Mouse (Mus musculus) liver, postnatal 0 days (tissue): ENCODE measurements at regions not wholly inside any gene's neighbourhood (a gene's known extent, or its start where the extent isn't known, plus 50 kb on each side); places are given as distances from the start of the nearest gene placed in this dataset.

Source experiments
- ATAC-seq: fragments of 200-750 bp; cut with Nextera tagmentation; 2 replicates; pipeline ENCODE4 v1.8.0; 2017; ENCODE audit warnings: mild to moderate bottlenecking, moderate library complexity
- DNase-seq: peaks from one replicate; pipeline ENCODE4 v3.0.0-alpha.2; 2016
- H3K27ac ChIP-seq: fragments of 300-500 bp; sonication (generic); 2 replicates; pipeline ENCODE4 v1.5.1; 2014; ENCODE audit warnings: antibody characterized with exemption, moderate library complexity, mild to moderate bottlenecking, low read depth
- H3K27me3 ChIP-seq: fragments of 300-500 bp; sonication (generic); 2 replicates; pipeline ENCODE4 v1.6.1; 2014; ENCODE audit warnings: low read length, control low read depth, mixed read lengths; ENCODE audit not compliant: insufficient read depth
- H3K36me3 ChIP-seq: fragments of 300-500 bp; sonication (generic); replicated peaks from 2 replicates; pipeline ENCODE4 v1.6.1; 2014; ENCODE audit warnings: mild to moderate bottlenecking, control low read depth, low read length, moderate library complexity, mixed read lengths; ENCODE audit not compliant: insufficient read depth
- H3K4me1 ChIP-seq: fragments of 300-500 bp; sonication (generic); 2 replicates; pipeline ENCODE4 v1.6.1; 2014; ENCODE audit warnings: antibody characterized with exemption, mild to moderate bottlenecking, control low read depth; ENCODE audit not compliant: insufficient read depth
- H3K4me2 ChIP-seq: fragments of 300-500 bp; sonication (generic); 2 replicates; pipeline ENCODE4 v1.6.1; 2014; ENCODE audit warnings: low read depth, mild to moderate bottlenecking, low read length, moderate library complexity, mixed read lengths
- H3K4me3 ChIP-seq: fragments of 300-500 bp; sonication (generic); 2 replicates; pipeline ENCODE4 v1.5.1; 2014; ENCODE audit warnings: low read depth, low read length
- H3K9ac ChIP-seq: fragments of 300-500 bp; sonication (generic); replicated peaks from 2 replicates; pipeline ENCODE4 v1.6.1; 2014; ENCODE audit warnings: mild to moderate bottlenecking, moderate library complexity
- H3K9me3 ChIP-seq: fragments of 300-500 bp; sonication (generic); 2 replicates; pipeline ENCODE4 v1.6.1; 2016; ENCODE audit warnings: mild to moderate bottlenecking, control low read depth, low read length, mixed read lengths
- CTCF ChIP-seq: sonication (generic); IDR thresholded peaks from 2 replicates; pipeline ENCODE4 v1.5.1; 2016; ENCODE audit warnings: antibody characterized with exemption, low read depth
- EP300 ChIP-seq: IDR thresholded peaks from 2 replicates; pipeline ENCODE4 v1.6.1; 2016; ENCODE audit warnings: antibody characterized with exemption, low read depth, mild to moderate bottlenecking
- WGBS: fragments of 180-500 bp; shearing (Covaris S2); extraction: QIAGEN DNeasy Blood & Tissue Kit; methylation state at CpG from one replicate; pipeline ENCODE4 v1.1.7; 2014; ENCODE audit not compliant: insufficient replicate concordance; 5-methylcytosine and 5-hydroxymethylcytosine counted together

DNA sequence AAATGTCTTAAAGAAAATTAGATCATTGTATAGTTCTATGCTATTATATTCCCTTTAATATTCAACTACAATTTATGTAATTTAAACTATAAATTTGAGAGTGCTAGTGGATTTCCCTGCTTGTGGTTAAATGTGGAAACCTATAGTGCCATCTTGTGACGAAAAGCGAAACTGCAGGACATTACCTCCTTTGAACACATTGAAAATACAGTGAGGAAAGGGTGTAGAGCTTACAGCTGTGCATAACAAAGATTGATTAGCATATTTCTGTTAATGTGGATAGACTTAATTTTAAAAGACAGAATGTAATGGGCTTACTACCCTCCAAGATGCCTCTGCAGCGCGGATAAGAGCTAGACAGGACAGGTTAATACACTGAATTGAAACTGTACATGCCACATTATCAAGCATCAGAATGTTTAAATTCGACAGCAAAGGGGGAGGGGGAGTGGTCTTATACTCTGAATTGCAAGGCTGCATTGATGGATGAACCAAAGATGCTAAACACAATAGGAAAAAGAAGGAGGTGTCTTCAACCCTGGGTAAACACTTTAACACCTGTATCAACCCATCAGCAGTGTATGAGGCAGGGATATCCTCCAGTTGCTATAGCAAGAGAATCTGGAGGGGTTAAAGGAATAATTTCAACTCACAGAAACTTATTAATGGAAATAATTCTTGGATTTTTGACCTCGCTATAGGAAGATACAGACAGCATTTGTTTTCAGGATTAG lies 101.3 kb upstream of the Tdrd3 start:
- H3K27ac ChIP-seq = no peak overlapping the region
- 23% methylated on average over 6 of the region's 6 CpGs for WGBS
- H3K9ac ChIP-seq = no peak overlapping the region
- DNase-seq (peak; percentile 52), ATAC-seq (no peak)
- H3K9me3 ChIP-seq = no peaks in the 10 kb centered on the region
- no peaks in the 10 kb centered on the region for H3K36me3 ChIP-seq
- H3K4me2 ChIP-seq = no peak overlapping the region
- no peaks in the 10 kb centered on the region for H3K27me3 ChIP-seq
- H3K4me3 ChIP-seq = no peak overlapping the region
- H3K4me1 ChIP-seq = no peaks in the 10 kb centered on the region
- TF ChIP-seq EP300 (no peak), CTCF (peak; percentile 82)

DNA sequence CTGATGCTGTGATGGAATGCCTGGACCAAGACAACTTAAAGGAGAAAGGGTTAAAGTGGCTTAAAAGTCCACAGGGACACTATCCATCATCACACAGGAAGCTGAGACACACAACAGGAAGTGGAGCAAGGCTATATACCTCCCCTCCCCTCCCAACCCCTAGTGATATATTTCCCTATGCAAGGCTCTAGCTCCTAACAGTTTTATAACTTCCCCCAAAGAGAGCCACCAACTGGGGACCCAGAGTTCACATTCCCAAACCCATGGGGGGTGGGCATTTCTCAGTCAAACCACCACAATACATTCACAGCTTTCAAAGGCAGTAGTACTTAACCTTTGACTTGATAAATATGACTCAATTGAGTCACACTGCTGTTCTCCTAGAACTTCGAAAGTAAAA lies 88.6 kb upstream of the Tdrd3 start:
- Histone ChIP-seq H3K4me2 (no peak overlapping the region), H3K4me1 (no peaks in the 10 kb centered on the region), H3K9ac (no peak overlapping the region), H3K36me3 (no peaks in the 10 kb centered on the region), H3K4me3 (no peak overlapping the region), H3K9me3 (no peaks in the 10 kb centered on the region), H3K27ac (no peak overlapping the region), H3K27me3 (no peaks in the 10 kb centered on the region)
- TF ChIP-seq EP300 = no peak
- no peak for TF ChIP-seq CTCF
- WGBS = 55% methylated on average over 1 of the region's 1 CpGs
- DNase-seq (no peak), ATAC-seq (no peak)

DNA sequence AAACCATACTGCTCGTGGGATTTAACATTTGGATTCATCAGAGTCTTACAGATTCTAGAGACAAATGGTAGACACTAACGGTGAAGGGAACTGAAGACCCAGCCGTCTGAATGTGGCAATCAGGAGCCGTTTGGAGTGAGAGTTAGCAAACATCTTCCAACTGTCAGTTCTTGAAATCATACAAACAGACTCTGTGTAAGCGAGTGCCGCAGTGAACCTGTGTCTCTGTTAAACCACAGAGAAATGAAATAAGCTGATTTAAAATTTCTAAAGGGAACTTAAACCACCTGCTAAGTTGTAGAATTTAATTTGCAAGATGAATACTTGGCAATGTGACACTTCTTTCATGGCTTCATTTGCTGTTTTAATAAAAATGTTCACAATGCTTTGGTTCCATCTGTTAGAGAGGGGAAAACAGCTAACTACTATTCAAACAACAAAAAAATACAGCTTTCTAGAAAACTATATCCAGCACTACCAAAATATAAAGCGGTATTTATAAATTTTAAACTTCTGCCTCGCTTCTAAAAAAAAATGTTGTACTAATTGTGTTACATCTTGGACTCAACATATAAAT lies 78.4 kb upstream of the Tdrd3 start:
- Histone ChIP-seq H3K36me3 (no peaks in the 10 kb centered on the region), H3K4me3 (no peak overlapping the region), H3K27me3 (no peaks in the 10 kb centered on the region), H3K9me3 (no peaks in the 10 kb centered on the region), H3K9ac (no peak overlapping the region), H3K27ac (no peak overlapping the region), H3K4me2 (no peak overlapping the region), H3K4me1 (no peaks in the 10 kb centered on the region)
- WGBS = 64% methylated on average over 8 of the region's 8 CpGs
- ATAC-seq = no peak
- TF ChIP-seq EP300 = no peak
- TF ChIP-seq CTCF = no peak
- no peak for DNase-seq

DNA sequence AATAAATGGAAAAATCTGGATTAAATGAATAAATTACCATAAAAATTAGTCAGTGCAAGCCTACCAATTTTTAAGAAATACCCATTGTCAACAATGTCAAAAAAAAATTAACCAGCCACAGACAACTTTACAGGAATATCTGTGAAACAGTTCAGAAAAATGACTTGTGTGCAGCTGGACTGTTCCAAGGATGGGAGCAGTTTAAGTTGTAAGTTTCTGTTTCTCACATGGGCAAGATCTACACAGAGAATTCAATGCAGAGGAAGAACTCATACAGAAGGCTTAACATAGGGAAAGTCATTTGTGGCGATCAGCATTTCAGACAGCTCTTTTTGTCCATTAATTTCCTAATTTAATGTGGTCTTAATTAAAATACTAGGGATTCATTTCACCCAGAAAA lies 71.9 kb upstream of the Tdrd3 start:
- Histone ChIP-seq H3K9me3 (no peaks in the 10 kb centered on the region), H3K36me3 (no peaks in the 10 kb centered on the region), H3K4me1 (no peaks in the 10 kb centered on the region), H3K27me3 (no peaks in the 10 kb centered on the region), H3K4me2 (no peak overlapping the region), H3K27ac (no peak overlapping the region), H3K4me3 (no peak overlapping the region), H3K9ac (no peak overlapping the region)
- ATAC-seq (no peak), DNase-seq (no peak)
- TF ChIP-seq CTCF (no peak), EP300 (no peak)
- WGBS = 73% methylated on average over 1 of the region's 1 CpGs

DNA sequence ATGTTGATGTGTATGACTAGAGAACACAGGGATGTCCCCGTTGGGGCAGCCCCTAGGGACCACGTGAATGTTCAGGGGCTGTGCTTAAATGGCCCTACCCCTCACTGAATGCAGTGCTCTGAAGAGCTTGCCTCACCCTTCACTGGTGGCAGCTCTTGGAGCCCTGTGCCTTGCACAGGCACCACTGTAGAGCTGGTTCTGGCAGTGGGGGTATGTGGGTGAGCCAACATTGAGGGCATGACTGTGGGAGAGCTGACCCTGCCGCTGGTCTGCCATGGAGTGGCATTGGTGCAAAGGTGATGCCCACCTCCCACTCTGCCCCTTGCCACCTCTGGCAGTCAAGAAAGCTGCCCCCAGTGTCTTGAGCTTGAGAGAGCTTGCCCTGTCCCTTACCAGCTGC lies 69.6 kb upstream of the Tdrd3 start:
- 85% methylated on average over 3 of the region's 3 CpGs for WGBS
- H3K4me3 ChIP-seq = no peak overlapping the region
- no peak for ATAC-seq

DNA sequence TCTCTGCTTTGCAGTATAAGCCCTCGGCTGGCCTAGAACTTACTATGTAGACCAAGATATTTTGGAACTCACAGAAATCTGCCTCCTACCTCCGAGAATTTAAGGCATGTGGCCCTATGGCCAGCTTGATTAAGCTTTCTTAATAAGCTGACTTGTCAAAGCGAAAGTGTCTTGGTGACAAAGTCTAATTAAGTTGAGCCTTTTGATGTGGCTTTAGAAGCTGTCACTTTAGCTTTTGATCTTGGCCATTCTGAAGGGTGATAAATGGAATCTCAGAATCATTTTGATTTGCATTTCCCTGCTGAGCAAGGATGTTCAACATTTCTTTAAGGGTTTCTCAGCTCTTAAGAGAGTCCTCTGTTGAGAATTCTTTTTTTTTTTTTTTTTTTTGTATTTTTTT lies 67.6 kb upstream of the Tdrd3 start:
- H3K36me3 ChIP-seq = no peaks in the 10 kb centered on the region
- no peak overlapping the region for H3K9ac ChIP-seq
- H3K4me3 ChIP-seq = no peak overlapping the region
- no peaks in the 10 kb centered on the region for H3K27me3 ChIP-seq
- no peaks in the 10 kb centered on the region for H3K9me3 ChIP-seq
- H3K4me2 ChIP-seq = no peak overlapping the region
- H3K4me1 ChIP-seq = no peaks in the 10 kb centered on the region
- no peak for ATAC-seq
- TF ChIP-seq EP300 = no peak
- H3K27ac ChIP-seq = no peak overlapping the region
- DNase-seq = no peak
- WGBS = 65% methylated on average over 3 of the region's 3 CpGs

More for the DNA sequence above, 69.6 kb upstream of the Tdrd3 start:
- TF ChIP-seq EP300 (no peak), CTCF (no peak)
- H3K9me3 ChIP-seq = no peaks in the 10 kb centered on the region
- H3K4me1 ChIP-seq = no peaks in the 10 kb centered on the region
- no peaks in the 10 kb centered on the region for H3K36me3 ChIP-seq
- H3K9ac ChIP-seq = no peak overlapping the region
- no peaks in the 10 kb centered on the region for H3K27me3 ChIP-seq
- DNase-seq = no peak
- H3K27ac ChIP-seq = no peak overlapping the region
- H3K4me2 ChIP-seq = no peak overlapping the region

DNA sequence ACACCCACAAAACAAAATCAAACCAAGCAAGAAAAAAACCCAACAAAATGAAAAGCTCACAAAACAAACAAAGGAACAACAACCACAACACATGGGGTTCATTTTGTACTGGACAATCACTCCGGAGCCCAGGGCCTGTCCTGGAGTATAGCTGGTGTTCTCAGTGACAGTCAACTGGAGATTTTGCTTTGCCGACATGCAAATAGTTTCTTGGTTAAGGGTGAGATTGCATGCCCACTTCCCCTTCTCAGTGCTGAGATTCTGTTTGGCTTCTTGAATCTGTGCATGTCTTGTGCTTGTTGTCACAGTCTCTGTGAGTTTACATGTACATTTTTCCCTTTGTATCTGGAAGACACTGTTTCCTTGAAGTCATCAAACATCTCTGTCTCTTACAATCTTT lies 50.6 kb upstream of the Tdrd3 start:
- ATAC-seq = no peak
- DNase-seq = no peak
- TF ChIP-seq EP300 (no peak), CTCF (no peak)
- 53% methylated on average over 2 of the region's 2 CpGs for WGBS
- no peak overlapping the region for H3K4me3 ChIP-seq
- H3K4me2 ChIP-seq = no peak overlapping the region
- no peak overlapping the region for H3K27ac ChIP-seq
- H3K36me3 ChIP-seq = no peaks in the 10 kb centered on the region
- no peak overlapping the region for H3K9ac ChIP-seq
- no peaks in the 10 kb centered on the region for H3K4me1 ChIP-seq
- H3K27me3 ChIP-seq = no peaks in the 10 kb centered on the region
- H3K9me3 ChIP-seq = no peaks in the 10 kb centered on the region
